ENCODE assay signal across 9 mouse cellular contexts in genomic region chr1:11458353-11458752, GRCm38 (mm10). TPM values are rescaled to one million over a fixed set of nuclear protein-coding genes. Genes with fewer than 3 reads are reported as not detected.
DNase-seq lines count a peak whose midpoint lies in the region; ATAC-seq and TF ChIP-seq lines count a peak whose summit lies in the region.
"Had no signal": no experiment of that assay in that cellular context is flagged by ENCODE, and none has a peak within 500 bp of the region (broad histone marks: within the 10 kb centered on the region; RNA-seq: fewer than 3 reads in every experiment).

No protein-coding gene starts in this region.

- H3K4me3 ChIP-seq in heart, adult 2 months: no peak overlapping the region
- no peak overlapping the region for H3K4me3 ChIP-seq in heart, embryonic 12.5 days
- no peak overlapping the region for H3K4me3 ChIP-seq in intestine, postnatal 0 days (ENCODE audit: low read depth, low read length)
- H3K4me3 ChIP-seq in intestine, embryonic 15.5 days (replicated peaks): no peak overlapping the region

- intact Hi-C loops in heart, adult 2 months (cut with DNase I): no loop called here

- H3K27me3 ChIP-seq in heart, adult 2 months (ENCODE audit: control insufficient read depth, insufficient read depth, low read length): no peaks in the 10 kb centered on the region
- no peaks in the 10 kb centered on the region for H3K27me3 ChIP-seq in heart, embryonic 12.5 days (replicated peaks)
- no peaks in the 10 kb centered on the region for H3K27me3 ChIP-seq in intestine, postnatal 0 days (replicated peaks; ENCODE audit: control insufficient read depth, insufficient read depth, low read length)
- H3K27me3 ChIP-seq in intestine, embryonic 15.5 days (replicated peaks): no peaks in the 10 kb centered on the region

- peak; percentile 54; the same call in 1 of the 2 replicates for TF ChIP-seq EP300 in heart, adult 2 months (IDR thresholded peaks at IDR 0.05; ENCODE audit: insufficient read depth, low read depth, low read length)

- ATAC-seq in heart, embryonic 12.5 days (ENCODE audit: insufficient number of reproducible peaks, low FRiP score): no peak
- ATAC-seq in intestine, postnatal 0 days: no peak
- ATAC-seq in intestine, embryonic 15.5 days: no peak

- H3K27ac ChIP-seq in heart, adult 2 months: no peak overlapping the region
- no peak overlapping the region for H3K27ac ChIP-seq in heart, embryonic 12.5 days (ENCODE audit: poor library complexity, severe bottlenecking)
- no peak overlapping the region for H3K27ac ChIP-seq in intestine, postnatal 0 days (ENCODE audit: low read depth, low read length)
- no peak overlapping the region for H3K27ac ChIP-seq in intestine, embryonic 15.5 days

- no peaks in the 10 kb centered on the region for H3K79me2 ChIP-seq in heart, adult 2 months (replicated peaks; ENCODE audit: control insufficient read depth, insufficient read depth, low read length)

- no peaks in the 10 kb centered on the region for H3K9me3 ChIP-seq in heart, embryonic 12.5 days (replicated peaks)
- H3K9me3 ChIP-seq in intestine, postnatal 0 days (ENCODE audit: control insufficient read depth): no peaks in the 10 kb centered on the region
- H3K9me3 ChIP-seq in intestine, embryonic 15.5 days: no peaks in the 10 kb centered on the region
- H3K9me3 ChIP-seq: G1E had no signal

- no peak overlapping the region for H3K9ac ChIP-seq in heart, adult 2 months (ENCODE audit: low read depth, low read length)
- no peak overlapping the region for H3K9ac ChIP-seq in heart, embryonic 12.5 days
- no peak overlapping the region for H3K9ac ChIP-seq in intestine, postnatal 0 days (ENCODE audit: low read depth, low read length)
- no peak overlapping the region for H3K9ac ChIP-seq in intestine, embryonic 15.5 days

- DNase-seq in heart, adult 2 months: peak; percentile 61 to 75
- DNase-seq in MN1 (ENCODE audit: low spot score): peak; percentile 37
- DNase-seq in brain, adult 2 months (ENCODE audit: low read depth, low spot score): peak; percentile 66
- peak; percentile 20 to 25 for DNase-seq in layer of hippocampus, postnatal 10 days (ENCODE audit: low spot score in 2 of 2)
- DNase-seq: kidney, postnatal 25 days had no signal

- WGBS in heart, adult 2 months: 53% methylated on average over 1 of the region's 1 CpGs
- 64% methylated on average over 1 of the region's 1 CpGs for WGBS in heart, embryonic 12.5 days
- WGBS in intestine, postnatal 0 days: 65% methylated on average over 1 of the region's 1 CpGs
- 80% methylated on average over 1 of the region's 1 CpGs for WGBS in intestine, embryonic 15.5 days

- H3K4me1 ChIP-seq in heart, adult 2 months (ENCODE audit: control insufficient read depth, insufficient read depth, low read length): peaks cover 1% of the 10 kb centered on the region; the same call in 1 of the 2 replicates
- H3K4me1 ChIP-seq in heart, embryonic 12.5 days (replicated peaks): no peaks in the 10 kb centered on the region
- H3K4me1 ChIP-seq in intestine, postnatal 0 days (replicated peaks; ENCODE audit: control insufficient read depth, insufficient read depth, low read length): no peaks in the 10 kb centered on the region
- H3K4me1 ChIP-seq in intestine, embryonic 15.5 days (replicated peaks): no peaks in the 10 kb centered on the region

- H3K4me2 ChIP-seq in heart, embryonic 12.5 days: no peak overlapping the region
- H3K4me2 ChIP-seq in intestine, postnatal 0 days (replicated peaks; ENCODE audit: low read depth): no peak overlapping the region
- H3K4me2 ChIP-seq in intestine, embryonic 15.5 days (replicated peaks): no peak overlapping the region

- no peaks in the 10 kb centered on the region for H3K36me3 ChIP-seq in heart, adult 2 months (ENCODE audit: control insufficient read depth, insufficient read depth, low read length)
- no peaks in the 10 kb centered on the region for H3K36me3 ChIP-seq in heart, embryonic 12.5 days
- H3K36me3 ChIP-seq in intestine, postnatal 0 days (ENCODE audit: control insufficient read depth, insufficient read depth): no peaks in the 10 kb centered on the region
- H3K36me3 ChIP-seq in intestine, embryonic 15.5 days: no peaks in the 10 kb centered on the region
- H3K36me3 ChIP-seq: G1E had no signal

- TF ChIP-seq POLR2A in heart, adult 2 months (IDR thresholded peaks at IDR 0.05; ENCODE audit: insufficient read depth, low read depth, low read length): no peak

- no peak for TF ChIP-seq CTCF in heart, adult 2 months (IDR thresholded peaks at IDR 0.05)
- TF ChIP-seq CTCF in intestine, postnatal 0 days (IDR thresholded peaks at IDR 0.05; ENCODE audit: low read depth): no peak

RNA-seq across cellular contexts. Expression of gene A830018L16Rik, which starts 44.4 kb away (rescaled TPM):
- total RNA-seq in heart, adult 2 months (2021): under 1 TPM; 0.18 to 0.34 TPM
- polyA plus RNA-seq in heart, adult 2 months (2012; rRNA removed): 0.32 and 0.61 TPM in 2 replicates
- 0.17 and 0.45 TPM in 2 replicates for polyA plus RNA-seq in heart, embryonic 12.5 days (2016; fragmentation: Nextera tagmentation; extraction: Ambion mirVana)
- 10 to 100 TPM; 84.1 to 86.1 TPM for total RNA-seq in layer of hippocampus, postnatal 10 days (2021)
- polyA plus RNA-seq in intestine, postnatal 0 days (2015; fragmentation: Nextera tagmentation; extraction: Ambion mirVana): 0.91 and 0.92 TPM in 2 replicates
- 5.4 and 5.8 TPM in 2 replicates for polyA plus RNA-seq in intestine, embryonic 15.5 days (2015; fragmentation: Nextera tagmentation; extraction: Ambion mirVana)
- polyA plus RNA-seq: G1E had no signal
